Mouse (Mus musculus) embryonic fibroblast, embryonic 13.5 days (primary cell): ENCODE measurements around the gene Prep.
A peak's percentile ranks its signal among the peaks of the same experiment; 100 is the strongest.

ENCODE experiments used
- CTCF ChIP-seq: IDR thresholded peaks from 2 replicates; pipeline ENCODE4 v1.5.1; 2011; ENCODE audit warnings: mild to moderate bottlenecking, control low read depth, low read length, moderate library complexity, borderline replicate concordance; ENCODE audit not compliant: insufficient read depth
- POLR2A ChIP-seq: IDR thresholded peaks from 2 replicates; pipeline ENCODE4 v1.6.1; 2011; ENCODE audit warnings: low read depth, mild to moderate bottlenecking, control low read depth, low read length, moderate library complexity

DNA sequence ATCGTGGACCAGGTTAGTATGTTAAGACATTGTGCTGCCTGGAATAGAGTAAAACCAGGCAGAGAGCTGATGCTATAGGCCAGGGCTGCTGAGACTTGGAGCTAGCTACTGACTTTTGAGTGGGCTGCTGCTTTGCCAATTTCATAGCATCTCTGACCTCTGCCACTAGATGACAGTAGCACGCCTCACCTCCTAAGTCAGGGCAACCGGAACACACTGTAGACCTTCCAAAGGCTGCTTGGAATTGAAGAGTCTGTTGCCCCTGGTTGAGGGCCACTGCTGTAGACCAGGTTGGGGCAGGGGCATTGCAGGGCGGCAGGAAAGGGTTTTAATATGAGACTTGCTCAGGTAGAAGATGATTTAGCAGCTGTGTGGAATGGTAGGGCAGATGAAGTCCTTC lies 47.5 kb downstream of the Prep start:
- TF ChIP-seq POLR2A = no peak
- TF ChIP-seq CTCF = peak; percentile 59; the same call in 1 of the 2 replicates
